Mouse (Mus musculus) left cerebral cortex, adult 6 months (tissue): ENCODE data around the gene Zfp513. TPM values are rescaled to one million over a fixed set of nuclear protein-coding genes. Genes with fewer than 3 reads are reported as not detected.

Experiments used
- long read RNA-seq, 2 experiments: library from polyadenylated mRNA; unstranded; transcript quantifications; one replicate each; pipeline ENCODE4 v2.0.0; 2019 to 2020
- polyA plus RNA-seq: library from polyadenylated mRNA; unstranded; fragments of <200 nt; fragmentation: Nextera tagmentation; gene quantifications from 2 replicates; pipeline ENCODE4 v1.2.3, GENCODE M21; 2021

The Zfp513 gene
- polyA plus RNA-seq = 1.3 and 11.3 TPM in 2 replicates
- long read RNA-seq, experiment 1, partial matches to known transcripts = 1 of 5 reads
- long read RNA-seq, experiment 1, other reads (novel, unspliced or antisense) = 1 of 5 reads
- long read RNA-seq, experiment 2, partial matches to known transcripts = 0 of 1 reads
- long read RNA-seq, experiment 2, other reads (novel, unspliced or antisense) = 1 of 1 reads

GRCm38 (mm10) chr5:31201742-31202590, at the start of gene Zfp513:
Gene Zfp513, minus strand, starts transcription at chr5:31202303.

GRCm38 (mm10) chr5:31251541-31252101, 49.5 kb upstream of the Zfp513 start, which contains the start of gene Krtcap3:
Gene Krtcap3, plus strand, starts transcription at chr5:31251691.

GRCm38 (mm10) chr5:31240637-31241521, 38.8 kb upstream of the Zfp513 start, which contains the start of the genes Nrbp1 and Gm9970:
Gene Nrbp1, plus strand, starts transcription at chr5:31240864.
Gene Gm9970, minus strand, starts transcription at chr5:31241232.

GRCm38 (mm10) chr5:31220448-31221303, 18.6 kb upstream of the Zfp513 start, which contains the start of gene Ppm1g:
Gene Ppm1g, minus strand, starts transcription at chr5:31220687.

GRCm38 (mm10) chr5:31192939-31193630, 9.0 kb downstream of the Zfp513 start, which contains the start of the genes Snx17 and Eif2b4:
Gene Snx17, plus strand, starts transcription at chr5:31193227.
Gene Eif2b4, minus strand, starts transcription at chr5:31193430.

GRCm38 (mm10) chr5:31179766-31180630, 22.1 kb downstream of the Zfp513 start, which contains the start of the genes Gm29609 and Gtf3c2:
Gene Gm29609, minus strand, starts transcription at chr5:31179911.
Gene Gtf3c2, minus strand, starts transcription at chr5:31180144.

GRCm38 (mm10) chr5:31154152-31154553, 48.0 kb downstream of the Zfp513 start, which contains the start of gene Mpv17:
Gene Mpv17, minus strand, starts transcription at chr5:31154251.

Other genes starting within 250 kb of the Zfp513 start
- gene Preb, start 241.9 kb downstream of the Zfp513 start, polyA plus RNA-seq = 52.2 and 64.1 TPM in 2 replicates
- 0.06 and 0.12 TPM in 2 replicates for gene Tcf23, start 233.6 kb downstream of the Zfp513 start, polyA plus RNA-seq
- gene Atraid, start 154.0 kb downstream of the Zfp513 start, polyA plus RNA-seq = 160 and 215 TPM in 2 replicates
- 10.2 and 12.3 TPM in 2 replicates for gene Slc5a6, start 153.4 kb downstream of the Zfp513 start, polyA plus RNA-seq
- 1.8 and 2.1 TPM in 2 replicates for gene Cad, start 147.5 kb downstream of the Zfp513 start, polyA plus RNA-seq
- gene Dnajc5g, start 96.0 kb downstream of the Zfp513 start, polyA plus RNA-seq = not detected in 2 replicates
- 124 and 157 TPM in 2 replicates for gene Slc30a3, start 94.1 kb downstream of the Zfp513 start, polyA plus RNA-seq
- 1.3 and 3.7 TPM in 2 replicates for gene Trim54, start 85.6 kb downstream of the Zfp513 start, polyA plus RNA-seq
- 1.5 and 3.0 TPM in 2 replicates for gene Ucn, start 63.5 kb downstream of the Zfp513 start, polyA plus RNA-seq
- gene Mpv17, start 48.1 kb downstream of the Zfp513 start, polyA plus RNA-seq = 108 and 150 TPM in 2 replicates
- 1.6 and 3.7 TPM in 2 replicates for gene Gm29609, start 22.4 kb downstream of the Zfp513 start, polyA plus RNA-seq
- 10.6 and 14.0 TPM in 2 replicates for gene Gtf3c2, start 22.2 kb downstream of the Zfp513 start, polyA plus RNA-seq
- gene Snx17, start 9.1 kb downstream of the Zfp513 start, polyA plus RNA-seq = 86.9 and 116 TPM in 2 replicates
- gene Eif2b4, start 8.9 kb downstream of the Zfp513 start, polyA plus RNA-seq = 33.7 and 35.8 TPM in 2 replicates
- gene Ppm1g, start 18.4 kb upstream of the Zfp513 start, polyA plus RNA-seq = 74.2 and 79.4 TPM in 2 replicates
- gene Nrbp1, start 38.6 kb upstream of the Zfp513 start, polyA plus RNA-seq = 78.2 and 83.0 TPM in 2 replicates
- not detected in 2 replicates for gene Gm9970, start 38.9 kb upstream of the Zfp513 start, polyA plus RNA-seq
- gene Krtcap3, start 49.4 kb upstream of the Zfp513 start, polyA plus RNA-seq = 0.58 and 0.74 TPM in 2 replicates
- 12.5 and 12.6 TPM in 2 replicates for gene Ift172, start 88.8 kb upstream of the Zfp513 start, polyA plus RNA-seq
- 60.3 and 108 TPM in 2 replicates for gene Fndc4, start 93.8 kb upstream of the Zfp513 start, polyA plus RNA-seq
- gene Gckr, start 95.1 kb upstream of the Zfp513 start, polyA plus RNA-seq = not detected in 2 replicates